Mouse (Mus musculus) cerebellum, adult 2 months (tissue): ENCODE data around the gene Ttyh3.

Experiments
- CTCF ChIP-seq: fragments of 200-500 bp; IDR thresholded peaks from 2 replicates; pipeline ENCODE4 v1.5.1; 2011; ENCODE audit warnings: low read depth, mild to moderate bottlenecking, control low read depth, low read length, moderate library complexity, borderline replicate concordance; ENCODE audit not compliant: insufficient read depth
- POLR2A ChIP-seq: fragments of 200-500 bp; IDR thresholded peaks from 2 replicates; pipeline ENCODE4 v1.6.1; 2011; ENCODE audit warnings: low read length, control low read depth, borderline replicate concordance; ENCODE audit not compliant: insufficient read depth

- no peak for TF ChIP-seq CTCF
- TF ChIP-seq POLR2A: no peak
Observed at GRCm38 (mm10) chr5:140589082-140589774, 59.6 kb downstream of the Ttyh3 start.
